Mouse (Mus musculus) brain, adult 10 weeks (tissue): ENCODE data around the gene Kif26b. TPM values are rescaled to one million over a fixed set of nuclear protein-coding genes. Genes with fewer than 3 reads are reported as not detected.

Experiments
- polyA plus RNA-seq: library from polyadenylated mRNA; stranded (reverse); fragments of 350-450 nt; fragmentation: Illumina TruSeq; extraction: RNeasy Lipid Tissue Mini Kit (QIAGEN cat#74804); gene quantifications from one replicate; pipeline ENCODE4 v1.2.3, GENCODE M21; 2015; ENCODE audit warnings: low read depth, low replicate concordance

The Kif26b gene
- polyA plus RNA-seq: 3.6 TPM

DNA sequence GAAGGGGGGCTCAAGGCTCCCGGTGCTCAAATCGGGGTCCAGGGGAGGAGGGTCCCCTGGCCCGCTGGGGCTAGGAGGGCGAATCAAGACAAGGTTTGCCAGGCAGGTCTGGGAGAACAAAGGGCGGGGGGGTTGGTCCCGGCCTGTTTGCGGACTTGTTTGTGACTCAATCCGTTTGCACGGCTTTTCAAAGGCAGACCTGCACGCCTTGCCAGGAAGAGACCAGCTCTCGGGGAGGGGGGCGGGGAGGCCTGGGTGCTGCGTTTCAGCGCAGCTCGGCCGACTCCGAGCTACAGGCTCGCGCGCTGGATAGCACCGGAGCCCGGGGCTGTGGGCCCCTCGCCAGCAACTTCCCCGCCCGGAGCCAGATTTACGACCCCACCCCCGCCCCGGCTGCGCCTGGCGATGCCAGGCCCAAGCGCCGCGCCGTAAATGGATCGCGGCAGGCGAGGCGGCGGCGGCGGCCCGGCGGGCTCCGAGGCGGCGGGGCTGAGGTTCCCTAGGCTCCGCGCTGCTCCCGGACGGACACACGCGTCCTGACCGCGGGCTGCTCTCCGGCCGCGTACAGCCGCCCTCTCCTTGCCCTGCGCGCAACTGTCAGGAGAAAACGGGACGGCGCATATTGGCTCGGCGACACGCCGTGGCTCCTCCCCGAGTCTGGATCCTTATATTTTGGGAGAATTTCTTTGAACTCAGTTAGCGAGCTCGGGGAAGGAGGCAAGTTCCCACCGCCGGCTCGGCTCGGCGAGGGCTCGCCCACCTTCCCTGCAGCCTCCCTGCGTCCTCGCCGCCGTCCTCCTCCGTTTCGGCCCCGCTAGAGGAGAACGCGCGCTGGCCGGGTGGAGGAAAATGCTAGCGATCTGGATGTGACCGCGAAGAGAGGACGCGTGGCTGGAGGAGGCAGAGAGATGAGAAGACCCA is at the start of gene Kif26b:
Gene Kif26b, plus strand, starts transcription at position 695 of the 921 bp plus-strand sequence.

Other genes with a start within 250 kb of the Kif26b start
- 65.9 TPM for gene Cox20, start 210.0 kb upstream of the Kif26b start, polyA plus RNA-seq
- 231 TPM for gene Hnrnpu, start 191.3 kb upstream of the Kif26b start, polyA plus RNA-seq
- 13.0 TPM for gene Efcab2, start 123.0 kb upstream of the Kif26b start, polyA plus RNA-seq